Mouse (Mus musculus): ENCODE results near the gene Fam234a. TPM values are rescaled to one million over a fixed set of nuclear protein-coding genes. Genes with fewer than 3 reads are reported as not detected.

Gene Fam234a
- 2.9 and 4.5 TPM in 2 replicates for polyA plus RNA-seq (2012)

GRCm38 (mm10) chr17:26244101-26244841 lies at the start of gene Fam234a:
TSS of gene Fam234a (minus strand) at chr17:26244242.
- TF ChIP-seq GATA1 (IDR thresholded peaks at IDR 0.05; ENCODE audit: low read length), result no peak

- no peak for TF ChIP-seq GATA1 (IDR thresholded peaks at IDR 0.05; ENCODE audit: low read length)
Observed at GRCm38 (mm10) chr17:26289475-26289874, 45.4 kb upstream of the Fam234a start.

GRCm38 (mm10) chr17:26286199-26286955 lies 42.3 kb upstream of the Fam234a start:
- no peak for TF ChIP-seq GATA1 (IDR thresholded peaks at IDR 0.05; ENCODE audit: low read length)

GRCm38 (mm10) chr17:26276711-26277110 lies 32.7 kb upstream of the Fam234a start:
- TF ChIP-seq GATA1 (IDR thresholded peaks at IDR 0.05; ENCODE audit: low read length), result no peak

GRCm38 (mm10) chr17:26275933-26276332 lies 31.9 kb upstream of the Fam234a start:
- TF ChIP-seq GATA1 (IDR thresholded peaks at IDR 0.05; ENCODE audit: low read length), result no peak

- TF ChIP-seq GATA1 (IDR thresholded peaks at IDR 0.05; ENCODE audit: low read length), result no peak
Observed at GRCm38 (mm10) chr17:26272586-26272985, 28.5 kb upstream of the Fam234a start.

- no peak for TF ChIP-seq GATA1 (IDR thresholded peaks at IDR 0.05; ENCODE audit: low read length)
Observed at GRCm38 (mm10) chr17:26268851-26269250, 24.8 kb upstream of the Fam234a start.

- no peak for TF ChIP-seq GATA1 (IDR thresholded peaks at IDR 0.05; ENCODE audit: low read length)
Observed at GRCm38 (mm10) chr17:26262384-26262783, 18.3 kb upstream of the Fam234a start.

GRCm38 (mm10) chr17:26261826-26262225 lies 17.8 kb upstream of the Fam234a start:
- TF ChIP-seq GATA1 (IDR thresholded peaks at IDR 0.05; ENCODE audit: low read length), result no peak

- no peak for TF ChIP-seq GATA1 (IDR thresholded peaks at IDR 0.05; ENCODE audit: low read length)
Observed at GRCm38 (mm10) chr17:26255313-26255712, 11.3 kb upstream of the Fam234a start.

GRCm38 (mm10) chr17:26253399-26253798 lies 9.4 kb upstream of the Fam234a start:
- TF ChIP-seq GATA1 (IDR thresholded peaks at IDR 0.05; ENCODE audit: low read length), result no peak

- TF ChIP-seq GATA1 (IDR thresholded peaks at IDR 0.05; ENCODE audit: low read length), result no peak
Observed at GRCm38 (mm10) chr17:26252539-26253251, 8.7 kb upstream of the Fam234a start, which contains the start of gene Luc7l. TSS of gene Luc7l (plus strand) at chr17:26252896.

GRCm38 (mm10) chr17:26251886-26252538 lies 8.0 kb upstream of the Fam234a start:
- no peak for TF ChIP-seq GATA1 (IDR thresholded peaks at IDR 0.05; ENCODE audit: low read length)

GRCm38 (mm10) chr17:26243471-26244100 lies 456 bp downstream of the Fam234a start:
- no peak for TF ChIP-seq GATA1 (IDR thresholded peaks at IDR 0.05; ENCODE audit: low read length)

- no peak for TF ChIP-seq GATA1 (IDR thresholded peaks at IDR 0.05; ENCODE audit: low read length)
Observed at GRCm38 (mm10) chr17:26240990-26241389, 3.1 kb downstream of the Fam234a start.

All from G1E-ER4 (cell line).